Mouse (Mus musculus): Measurements from ENCODE around the gene Klf7.
"Not testable (repeated sequence)": the region's sequence is repeated elsewhere in the genome, so short reads cannot be mapped to it uniquely, and the experiment has no call there.

Gene Klf7

DNA sequence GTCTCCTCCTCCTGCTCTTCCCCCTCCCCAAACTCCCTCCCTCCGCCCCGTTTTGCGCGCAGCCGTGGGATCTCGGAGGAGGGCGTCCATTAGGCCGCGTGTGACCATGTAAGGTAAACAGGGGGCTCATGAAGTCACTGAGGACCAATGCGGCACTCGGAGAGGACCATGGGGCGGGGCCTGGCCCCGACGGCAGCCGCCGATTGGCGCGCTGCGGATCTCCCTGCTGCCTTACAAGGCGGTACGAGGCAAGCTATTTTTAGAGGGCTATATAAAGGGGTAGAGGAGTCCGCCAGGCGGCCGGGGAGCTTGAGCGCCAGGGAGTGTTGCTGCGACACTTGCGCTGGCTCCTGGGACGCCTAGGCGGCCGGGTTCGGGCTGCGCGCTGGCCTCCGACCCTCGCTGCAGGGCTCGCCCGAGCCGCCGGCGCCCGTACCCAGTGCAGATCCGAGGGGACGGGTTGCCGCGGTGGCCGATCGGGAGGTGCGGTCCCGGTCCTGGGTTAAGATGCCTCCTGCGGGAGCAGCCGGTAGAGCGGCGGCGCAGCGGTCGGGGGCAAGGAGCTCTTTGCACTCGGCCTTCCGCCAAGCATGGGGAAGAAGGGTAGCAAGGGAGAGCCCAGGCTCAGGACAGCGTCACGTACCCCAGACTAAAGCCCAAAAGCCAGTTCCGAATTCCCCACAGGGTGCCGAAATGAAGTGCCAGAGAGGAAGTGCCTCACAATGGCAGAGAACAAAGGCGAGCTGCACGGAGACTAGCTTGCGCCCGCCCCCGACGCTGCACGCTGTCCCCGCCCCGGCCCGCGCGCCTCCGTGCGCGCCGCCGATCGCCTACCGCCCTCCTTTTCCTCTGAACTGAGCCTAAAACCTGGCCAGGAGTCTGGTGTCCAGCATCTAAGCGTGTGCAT, at the start of gene Klf7:
Gene Klf7, minus strand, starts transcription at position 724 of the 907 bp plus-strand sequence.
- DNase-seq (ENCODE audit: low spot score in 2 of 2), result peak; percentile 98 to 100

DNA sequence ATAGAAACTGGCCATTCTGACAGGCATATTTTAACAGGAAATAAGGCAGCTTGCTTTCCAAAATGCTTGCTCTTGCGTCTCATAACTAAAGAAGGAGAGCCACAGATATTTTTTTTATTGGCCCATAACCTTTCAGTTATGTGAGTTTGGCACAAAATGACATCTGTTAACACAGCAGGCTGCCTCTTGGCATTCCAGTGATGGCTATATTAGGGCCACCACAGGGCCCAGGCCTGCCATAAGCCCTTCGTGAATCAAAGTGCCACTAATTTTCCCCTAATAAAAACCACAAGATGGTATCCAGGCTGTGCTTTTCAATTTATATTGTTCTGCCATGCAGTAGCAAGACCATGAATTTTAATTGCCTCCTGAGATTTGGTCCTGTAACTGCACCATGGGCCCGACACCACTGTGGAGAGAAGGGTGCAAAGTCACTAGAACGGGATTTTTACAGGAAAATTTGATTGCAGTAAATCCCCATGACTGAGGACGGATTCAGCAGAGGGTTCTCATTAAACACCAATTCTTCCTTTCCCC, 42.5 kb upstream of the Klf7 start:
- DNase-seq (ENCODE audit: low spot score in 2 of 2), result no peak

- no peak for DNase-seq (ENCODE audit: low spot score in 2 of 2)
These were observed 36.7 kb upstream of the Klf7 start for GRCm38 (mm10) chr1:64158766-64159165.

DNA sequence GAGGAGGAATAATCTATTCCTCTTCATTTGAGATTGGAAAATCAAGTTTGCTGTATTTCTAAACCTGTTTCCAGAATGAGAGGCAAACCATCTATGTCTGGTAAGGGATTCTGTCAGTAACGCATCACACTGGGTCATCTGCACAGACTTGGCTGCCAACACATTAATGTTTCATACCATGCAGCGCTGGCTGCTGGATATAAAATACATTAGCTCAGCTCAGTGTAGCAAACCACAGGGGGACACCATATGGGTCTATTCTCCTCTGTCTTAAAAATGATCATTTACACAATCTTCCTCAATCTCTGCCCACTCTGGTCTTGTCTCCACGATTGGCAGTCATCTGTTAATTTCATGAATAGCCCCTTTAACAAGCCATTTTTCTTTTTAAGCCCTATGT, 27.1 kb upstream of the Klf7 start:
- no peak for DNase-seq (ENCODE audit: low spot score in 2 of 2)

GRCm38 (mm10) chr1:64142691-64143445, 20.8 kb upstream of the Klf7 start:
- no peak for DNase-seq (ENCODE audit: low spot score in 2 of 2)

- DNase-seq (ENCODE audit: low spot score in 2 of 2), result no peak
These were observed 12.4 kb upstream of the Klf7 start for GRCm38 (mm10) chr1:64134439-64134838.

DNA sequence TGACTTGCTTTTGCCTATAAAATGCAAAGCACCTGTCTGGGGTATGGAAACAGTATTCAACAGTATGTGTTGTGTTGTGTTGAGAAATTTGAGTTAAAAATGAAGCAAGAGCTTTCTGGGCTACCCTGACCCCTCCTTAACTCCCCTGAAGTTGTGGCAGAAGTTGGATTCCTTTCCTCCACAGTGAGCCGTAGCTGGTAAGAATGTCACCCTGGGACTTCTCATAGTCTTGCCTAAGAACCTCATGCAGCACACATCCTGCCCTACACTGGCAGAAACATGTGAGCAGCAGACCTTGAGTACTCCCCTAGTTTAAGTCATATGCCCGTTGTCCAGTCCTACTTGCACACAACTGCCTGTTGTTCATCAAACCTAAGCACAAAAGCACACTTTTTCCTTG, 4.7 kb upstream of the Klf7 start:
- DNase-seq (ENCODE audit: low spot score in 2 of 2), result no peak

GRCm38 (mm10) chr1:64122466-64122830, 366 bp upstream of the Klf7 start:
- DNase-seq (ENCODE audit: low spot score in 2 of 2), result no peak

GRCm38 (mm10) chr1:64120811-64121515, 1.1 kb downstream of the Klf7 start:
- peak; percentile 39 to 57 for DNase-seq (ENCODE audit: low spot score in 2 of 2)

GRCm38 (mm10) chr1:64120421-64120810, 1.7 kb downstream of the Klf7 start:
- DNase-seq (ENCODE audit: low spot score in 2 of 2), result peak in 1 of 2 experiments; percentile 33

GRCm38 (mm10) chr1:64119851-64120250, 2.2 kb downstream of the Klf7 start:
- DNase-seq (ENCODE audit: low spot score in 2 of 2), result peak in 1 of 2 experiments; percentile 29

DNA sequence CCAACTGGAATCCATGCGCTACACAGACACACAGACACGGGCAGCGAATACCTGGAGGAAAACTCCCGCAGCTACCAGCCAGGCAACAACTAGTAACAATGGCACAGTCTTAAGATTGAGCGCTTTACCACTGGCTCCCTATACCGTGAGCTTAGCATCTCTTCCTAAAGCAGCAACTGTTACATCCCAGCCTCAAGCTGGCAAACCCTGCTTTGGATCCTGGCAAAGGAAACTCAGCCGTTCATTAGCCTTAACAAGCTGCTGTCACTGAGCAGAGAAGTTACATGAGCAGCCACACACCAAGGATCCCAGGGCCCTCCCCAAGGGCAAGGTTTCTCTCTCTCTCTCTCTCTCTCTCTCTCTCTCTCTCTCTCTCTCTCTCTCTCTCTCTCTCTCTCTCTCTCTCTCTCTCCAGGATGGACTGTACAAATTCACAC, 2.7 kb downstream of the Klf7 start:
- DNase-seq (ENCODE audit: low spot score in 2 of 2), result peak in 1 of 2 experiments; percentile 29

DNA sequence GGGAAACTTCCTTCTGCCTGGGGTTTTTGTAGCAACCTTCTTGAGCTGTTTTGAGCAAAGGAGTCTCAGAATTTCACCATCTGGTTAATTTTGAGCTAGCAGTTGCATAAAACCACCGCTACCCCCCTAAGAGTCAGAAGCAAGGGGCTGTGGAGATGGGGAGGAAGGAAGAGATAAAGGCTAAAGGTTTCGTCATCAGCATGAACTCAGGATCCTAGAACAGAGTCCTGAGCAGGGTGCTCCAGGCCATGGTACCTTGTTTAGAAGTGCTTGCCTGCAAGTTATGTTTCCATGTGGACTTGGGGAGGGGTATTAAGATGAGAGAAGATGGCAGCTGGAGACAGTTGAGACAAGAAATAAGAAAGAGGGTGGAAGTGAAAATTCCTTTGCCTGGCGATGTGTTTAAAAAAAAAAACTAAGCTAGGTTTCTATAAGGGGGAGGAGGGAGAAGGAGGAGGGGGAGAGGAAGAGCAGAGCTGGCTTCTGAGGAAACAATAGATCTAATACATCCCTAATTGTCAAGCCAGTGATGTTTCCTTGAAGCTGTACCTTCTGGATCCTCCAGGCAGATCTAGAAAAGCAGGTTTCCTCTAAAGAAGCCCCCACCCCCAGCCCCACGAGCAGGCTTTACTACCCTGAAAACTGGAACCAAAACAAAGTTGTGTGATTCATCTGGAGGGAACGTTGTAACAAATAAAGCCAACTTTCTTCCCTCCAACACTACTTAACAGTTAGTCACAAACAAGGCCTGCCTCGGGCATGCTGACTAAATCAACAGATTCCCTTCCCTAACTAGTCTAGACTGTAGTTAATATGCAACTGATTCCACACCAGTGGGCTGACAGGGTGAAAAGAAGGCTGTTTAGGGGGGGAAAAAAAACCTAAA, 3.6 kb downstream of the Klf7 start:
- DNase-seq (ENCODE audit: low spot score in 2 of 2), result no peak

- no peak for DNase-seq (ENCODE audit: low spot score in 2 of 2)
These were observed 4.4 kb downstream of the Klf7 start for GRCm38 (mm10) chr1:64117478-64118284.

GRCm38 (mm10) chr1:64116746-64117455, 5.2 kb downstream of the Klf7 start:
- no peak for DNase-seq (ENCODE audit: low spot score in 2 of 2)

DNA sequence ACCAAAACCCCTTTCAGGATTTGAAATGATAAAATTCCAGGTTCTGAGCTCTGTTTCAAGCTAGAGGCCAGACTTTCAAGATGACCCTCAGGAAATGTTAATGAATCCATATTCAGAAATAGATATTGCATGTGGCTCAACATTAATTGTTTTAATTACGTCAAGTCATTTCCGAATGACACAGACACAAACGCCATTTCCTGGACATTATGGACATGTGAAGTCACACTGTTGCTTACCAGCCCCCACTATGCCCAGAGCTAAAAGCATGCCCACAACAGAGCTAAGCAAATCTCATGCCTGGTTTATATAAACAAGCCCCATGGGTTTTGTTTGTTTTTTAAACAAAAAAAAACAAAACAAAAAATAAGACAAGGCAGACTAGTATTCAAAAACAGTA, 7.5 kb downstream of the Klf7 start:
- no peak for DNase-seq (ENCODE audit: low spot score in 2 of 2)

DNA sequence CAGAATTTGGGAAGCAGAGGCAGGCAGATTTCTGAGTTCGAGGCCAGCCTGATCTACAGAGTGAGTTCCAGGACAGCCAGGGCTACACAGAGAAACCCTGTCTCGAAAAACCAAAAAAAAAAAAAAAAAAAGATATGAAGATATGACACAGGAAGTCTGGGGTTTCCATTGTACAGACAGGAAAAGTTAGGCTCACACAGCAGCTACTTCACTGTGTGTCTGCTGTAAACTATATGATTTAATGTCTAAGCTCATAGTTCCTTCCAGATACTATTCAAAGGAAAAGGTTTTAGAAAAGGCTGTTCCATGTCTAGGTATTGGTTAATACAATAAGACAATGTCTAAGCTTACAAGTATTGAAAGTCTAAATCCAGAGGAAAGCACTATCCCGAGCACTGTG, 13.4 kb downstream of the Klf7 start:
- not testable (repeated sequence) for DNase-seq (ENCODE audit: low spot score in 2 of 2)

- DNase-seq (ENCODE audit: low spot score in 2 of 2), result no peak
These were observed 14.6 kb downstream of the Klf7 start for GRCm38 (mm10) chr1:64107526-64107925.

- no peak for DNase-seq (ENCODE audit: low spot score in 2 of 2)
These were observed 16.0 kb downstream of the Klf7 start for GRCm38 (mm10) chr1:64106127-64106526.

Measured in frontal cortex, postnatal 14 days (tissue).